Mouse (Mus musculus): Measurements from ENCODE around the gene Dpp9. TPM values are rescaled to one million over a fixed set of nuclear protein-coding genes. Genes with fewer than 3 reads are reported as not detected.

Dpp9 gene
- total RNA-seq, 2 experiments from 2014 or later = 38.4 to 43.0 TPM

GRCm38 (mm10) chr17:56148280-56148679 lies 70.4 kb downstream of the Dpp9 start:
- DNase-seq = no peak
- intact Hi-C loops (cut with DNase I) = no loop called here

- intact Hi-C loops (cut with DNase I) = no loop called here
- DNase-seq = no peak
Measured at GRCm38 (mm10) chr17:56147420-56147819, 71.3 kb downstream of the Dpp9 start.

- no peak for DNase-seq
- intact Hi-C loops (cut with DNase I) = no loop called here
Measured at GRCm38 (mm10) chr17:56146131-56146530, 72.6 kb downstream of the Dpp9 start.

GRCm38 (mm10) chr17:56144546-56144945 lies 74.2 kb downstream of the Dpp9 start:
- DNase-seq = no peak
- intact Hi-C loops (cut with DNase I) = no loop called here

- peak in 1 of 2 experiments; percentile 64 for DNase-seq
- intact Hi-C loops (cut with DNase I) = no loop called here
Measured at GRCm38 (mm10) chr17:56141702-56142605, 76.8 kb downstream of the Dpp9 start.

GRCm38 (mm10) chr17:56139858-56140595 lies 78.7 kb downstream of the Dpp9 start, which contains the start of gene Sema6b:
Gene Sema6b (minus strand): TSS chr17:56140343.
- DNase-seq = peak; percentile 67 to 79
- intact Hi-C loops (cut with DNase I) = no loop called here

GRCm38 (mm10) chr17:56139355-56139754 lies 79.3 kb downstream of the Dpp9 start:
- intact Hi-C loops (cut with DNase I) = no loop called here
- DNase-seq = no peak

- no peak for DNase-seq
- intact Hi-C loops (cut with DNase I) = no loop called here
Measured at GRCm38 (mm10) chr17:56137839-56138613, 80.7 kb downstream of the Dpp9 start.

Small RNAs within 50 kb of the gene (microRNA-seq; reads per million reads assigned to microRNA genes)
- gene Gm44397 (ENCODE audit: borderline number of aligned reads in 2 of 2) (0 reads per million in 2 experiments), gene Mir7b (ENCODE audit: borderline number of aligned reads in 2 of 2) (10.8 to 12.8 reads per million in 2 experiments)

Other genes starting within 250 kb of the Dpp9 start
- gene Shd, start 248.4 kb downstream of the Dpp9 start, total RNA-seq (2021) = under 1 TPM; 0.72 to 0.87 TPM
- not detected for gene Fsd1, start 232.4 kb downstream of the Dpp9 start, total RNA-seq (2021)
- gene Stap2, start 213.3 kb downstream of the Dpp9 start, total RNA-seq (2021) = 10 to 100 TPM; 15.5 to 16.4 TPM
- gene Mpnd, start 213.2 kb downstream of the Dpp9 start, total RNA-seq (2021) = 10 to 100 TPM; 58.6 to 64.1 TPM
- 10 to 100 TPM; 15.4 to 17.3 TPM for gene Sh3gl1, start 182.3 kb downstream of the Dpp9 start, total RNA-seq (2021)
- gene Chaf1a, start 178.5 kb downstream of the Dpp9 start, total RNA-seq (2021) = 1 to 10 TPM; 1.3 to 1.5 TPM
- gene Ubxn6, start 143.9 kb downstream of the Dpp9 start, total RNA-seq (2021) = 10 to 100 TPM; 57.6 to 61.3 TPM
- 10 to 100 TPM; 37.5 to 41.1 TPM for gene Hdgfl2, start 139.3 kb downstream of the Dpp9 start, total RNA-seq (2021)
- 100 to 1,000 TPM; 157 to 172 TPM for gene Plin4, start 109.1 kb downstream of the Dpp9 start, total RNA-seq (2021)
- 100 to 1,000 TPM; 171 to 183 TPM for gene Plin5, start 101.3 kb downstream of the Dpp9 start, total RNA-seq (2021)
- 10 to 100 TPM; 56.1 to 73.6 TPM for gene Lrg1, start 96.9 kb downstream of the Dpp9 start, total RNA-seq (2021)
- gene Sema6b, start 78.6 kb downstream of the Dpp9 start, total RNA-seq (2021) = 10 to 100 TPM in 1 of 2 experiments, 1 to 10 TPM in 1; 7.5 to 10.2 TPM
- gene Tnfaip8l1, start 56.4 kb downstream of the Dpp9 start, total RNA-seq (2021) = 1 to 10 TPM; 1.9 to 2.8 TPM
- 10 to 100 TPM; 25.2 to 25.5 TPM for gene Mydgf, start 35.0 kb downstream of the Dpp9 start, total RNA-seq (2021)
- gene Fem1a, start 37.9 kb upstream of the Dpp9 start, total RNA-seq (2021) = 100 to 1,000 TPM; 106 to 111 TPM
- 1 to 10 TPM; 8.7 to 8.8 TPM for gene Ticam1, start 57.9 kb upstream of the Dpp9 start, total RNA-seq (2021)
- gene Plin3, start 74.0 kb upstream of the Dpp9 start, total RNA-seq (2021) = 100 to 1,000 TPM; 183 to 206 TPM
- gene Arrdc5, start 81.4 kb upstream of the Dpp9 start, total RNA-seq (2021) = not detected
- 1 to 10 TPM; 2.8 to 3.3 TPM for gene Uhrf1, start 84.4 kb upstream of the Dpp9 start, total RNA-seq (2021)
- 10 to 100 TPM; 38.0 to 40.9 TPM for gene Kdm4b, start 107.2 kb upstream of the Dpp9 start, total RNA-seq (2021)

All from heart, postnatal 36 days (tissue).